Mouse (Mus musculus): ENCODE measurements at regions not wholly inside any gene's neighbourhood (a gene's known extent, or its start where the extent isn't known, plus 50 kb on each side); places are given as distances from the start of the nearest gene placed in this dataset.

GRCm38 (mm10) chr1:15017689-15018459, 1075.3 kb downstream of the 4930444P10Rik start:
- Histone ChIP-seq H3K4me3 (replicated peaks; ENCODE audit: low read length) (no peak overlapping the region), H3K36me3 (ENCODE audit: insufficient read depth, low read length) (no peaks in the 10 kb centered on the region), H3K27me3 (ENCODE audit: insufficient read depth, low read length) (no peaks in the 10 kb centered on the region), H3K9me3 (ENCODE audit: low read length) (no peaks in the 10 kb centered on the region), H3K4me1 (replicated peaks; ENCODE audit: low read depth, low read length) (0 out of 2 replicates have a peak, but pooled peaks cover 5% of the 10 kb centered on the region)
- TF ChIP-seq CTCF (conservative IDR thresholded peaks at IDR 0.05; ENCODE audit: low read length) (peak; percentile 12; the same call in 1 of the 2 replicates), NANOG (IDR thresholded peaks at IDR 0.05; ENCODE audit: borderline replicate concordance, low read length) (no peak)

GRCm38 (mm10) chr1:15007663-15008344, 1085.3 kb downstream of the 4930444P10Rik start:
- H3K4me3 ChIP-seq (replicated peaks; ENCODE audit: low read length) = no peak overlapping the region
- TF ChIP-seq NANOG (IDR thresholded peaks at IDR 0.05; ENCODE audit: borderline replicate concordance, low read length) = no peak
- TF ChIP-seq POU5F1 (IDR thresholded peaks at IDR 0.05; ENCODE audit: borderline replicate concordance, low read length) = no peak
- peak; percentile 43 for TF ChIP-seq CTCF (conservative IDR thresholded peaks at IDR 0.05; ENCODE audit: low read length)
- H3K36me3 ChIP-seq (ENCODE audit: insufficient read depth, low read length) = no peaks in the 10 kb centered on the region
- no peaks in the 10 kb centered on the region for H3K27me3 ChIP-seq (ENCODE audit: insufficient read depth, low read length)
- no peaks in the 10 kb centered on the region for H3K9me3 ChIP-seq (ENCODE audit: low read length)
- no peaks in the 10 kb centered on the region for H3K4me1 ChIP-seq (replicated peaks; ENCODE audit: low read depth, low read length)

- Histone ChIP-seq H3K36me3 (ENCODE audit: insufficient read depth, low read length) (no peaks in the 10 kb centered on the region), H3K9me3 (ENCODE audit: low read length) (no peaks in the 10 kb centered on the region)
- TF ChIP-seq NANOG (IDR thresholded peaks at IDR 0.05; ENCODE audit: borderline replicate concordance, low read length) (no peak), POU5F1 (IDR thresholded peaks at IDR 0.05; ENCODE audit: borderline replicate concordance, low read length) (no peak), CTCF (conservative IDR thresholded peaks at IDR 0.05; ENCODE audit: low read length) (no peak)
Observed at GRCm38 (mm10) chr1:14995348-14995747, 1097.8 kb downstream of the 4930444P10Rik start.

DNA sequence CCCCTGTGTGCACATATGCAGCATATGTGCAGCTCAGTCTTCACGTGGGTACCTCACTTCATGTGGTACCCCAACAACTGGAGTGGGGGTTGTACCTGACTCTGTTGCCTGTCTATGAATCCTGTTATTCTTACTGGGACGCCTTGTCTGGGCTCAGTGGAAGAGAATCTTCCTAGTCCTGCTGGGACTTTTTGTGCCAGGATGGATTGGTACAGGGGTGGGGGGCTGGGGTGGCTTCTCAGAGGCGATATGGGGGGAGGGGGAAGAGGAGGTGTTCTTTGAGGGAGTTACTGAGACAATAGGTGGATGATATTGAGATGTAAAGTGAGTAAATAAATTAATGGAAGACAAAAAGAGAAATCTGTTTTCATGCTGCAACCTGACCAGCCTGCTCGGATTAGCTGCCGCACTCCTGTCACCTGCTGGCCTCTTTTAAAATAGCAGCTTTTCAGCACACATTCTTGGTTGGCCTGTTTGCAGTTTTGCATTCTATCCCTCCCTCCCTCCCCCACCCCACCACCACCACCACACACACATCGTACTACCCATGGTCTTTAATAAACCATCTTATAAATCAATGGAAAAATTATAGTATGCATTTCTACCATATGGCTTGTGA, 1112.9 kb downstream of the 4930444P10Rik start:
- Histone ChIP-seq H3K9me3 (ENCODE audit: low read length) (peaks cover 14% of the 10 kb centered on the region), H3K4me3 (replicated peaks; ENCODE audit: low read length) (no peak overlapping the region), H3K36me3 (ENCODE audit: insufficient read depth, low read length) (no peaks in the 10 kb centered on the region), H3K4me1 (replicated peaks; ENCODE audit: low read depth, low read length) (no peaks in the 10 kb centered on the region), H3K27me3 (ENCODE audit: insufficient read depth, low read length) (no peaks in the 10 kb centered on the region)
- 0 out of 2 replicates have a peak, but pooled peaks have one; percentile 16 for TF ChIP-seq CTCF (conservative IDR thresholded peaks at IDR 0.05; ENCODE audit: low read length)
- TF ChIP-seq POU5F1 (IDR thresholded peaks at IDR 0.05; ENCODE audit: borderline replicate concordance, low read length) = no peak

More at GRCm38 (mm10) chr1:14995348-14995747, 1097.8 kb downstream of the 4930444P10Rik start:
- Histone ChIP-seq H3K27me3 (ENCODE audit: insufficient read depth, low read length) (no peaks in the 10 kb centered on the region), H3K4me1 (replicated peaks; ENCODE audit: low read depth, low read length) (no peaks in the 10 kb centered on the region), H3K4me3 (replicated peaks; ENCODE audit: low read length) (no peak overlapping the region)

Data from E14TG2a.4 (cell line).